Mouse (Mus musculus) kidney, postnatal 10 days (tissue): ENCODE measurements around the gene Etv5.

ENCODE experiments used
- DNase-seq: peaks from one replicate; pipeline ENCODE4 v3.0.0; 2021; ENCODE audit warnings: mixed read lengths

The Etv5 gene

DNA sequence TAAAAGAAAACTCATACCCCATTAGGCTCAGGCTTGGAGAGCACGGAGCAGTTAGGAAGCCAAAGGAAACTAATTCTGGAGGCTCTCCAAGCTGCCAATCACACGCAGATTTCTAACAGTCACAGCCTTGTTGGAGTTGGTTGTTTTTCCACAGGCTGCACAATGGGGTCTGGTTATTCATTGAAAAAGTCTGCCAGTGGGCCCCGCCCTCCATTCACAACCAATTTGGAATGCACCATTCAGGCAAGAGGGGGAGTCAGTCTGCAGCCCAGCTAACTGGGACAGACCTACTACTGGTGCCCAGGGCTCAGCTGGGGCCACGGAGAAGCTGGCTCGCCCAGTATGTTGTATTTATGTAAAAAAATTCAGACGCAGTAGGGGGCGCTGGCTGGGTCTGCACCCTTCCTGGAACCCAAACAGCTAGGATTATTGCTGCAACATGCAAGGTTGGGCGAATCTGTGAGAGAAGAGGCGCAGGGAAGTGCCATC lies 10.6 kb downstream of the Etv5 start:
- DNase-seq = peak; percentile 88

GRCm38 (mm10) chr16:22426866-22427265 lies 12.7 kb downstream of the Etv5 start:
- DNase-seq = no peak

- no peak for DNase-seq
Observed at GRCm38 (mm10) chr16:22422256-22422655, 17.3 kb downstream of the Etv5 start.

DNA sequence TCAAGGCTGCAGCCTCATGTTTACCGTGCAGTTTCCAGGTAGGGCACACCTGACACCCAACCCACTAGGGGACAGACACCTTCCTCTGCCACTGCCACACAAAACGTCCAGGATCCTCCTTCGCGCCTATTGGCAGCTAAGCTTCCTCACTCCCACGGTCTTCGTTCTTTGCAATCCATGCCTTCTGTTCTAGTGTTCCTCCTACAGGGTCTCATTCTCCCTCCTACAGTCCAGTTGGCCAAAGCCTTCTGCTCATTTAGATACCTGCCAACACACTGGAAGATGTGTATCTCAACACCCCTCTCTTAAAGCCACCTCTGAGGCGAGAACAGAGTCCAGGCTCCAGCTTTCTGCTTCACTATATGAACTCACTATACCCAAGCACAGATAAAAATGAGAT lies 21.6 kb downstream of the Etv5 start:
- DNase-seq = no peak

DNA sequence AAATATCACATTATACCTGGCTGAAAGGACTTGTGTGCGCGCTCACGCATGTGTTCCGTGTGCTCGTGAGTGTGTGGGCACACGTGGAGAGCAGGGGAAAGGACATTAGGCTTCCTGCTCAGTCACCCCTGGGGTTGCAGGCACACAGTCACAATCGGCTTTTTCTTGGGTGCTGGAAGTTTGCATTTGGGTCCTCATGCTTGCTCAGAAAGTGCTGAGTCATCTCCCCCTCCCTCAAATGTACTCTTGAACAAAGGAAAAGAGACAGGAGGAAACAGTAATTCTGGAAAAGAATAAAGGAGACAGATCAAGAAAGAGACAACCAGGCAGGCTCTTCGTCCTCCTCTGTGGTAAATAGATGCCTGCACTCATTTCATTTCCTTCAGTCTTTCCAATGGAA lies 22.5 kb downstream of the Etv5 start:
- no peak for DNase-seq

DNA sequence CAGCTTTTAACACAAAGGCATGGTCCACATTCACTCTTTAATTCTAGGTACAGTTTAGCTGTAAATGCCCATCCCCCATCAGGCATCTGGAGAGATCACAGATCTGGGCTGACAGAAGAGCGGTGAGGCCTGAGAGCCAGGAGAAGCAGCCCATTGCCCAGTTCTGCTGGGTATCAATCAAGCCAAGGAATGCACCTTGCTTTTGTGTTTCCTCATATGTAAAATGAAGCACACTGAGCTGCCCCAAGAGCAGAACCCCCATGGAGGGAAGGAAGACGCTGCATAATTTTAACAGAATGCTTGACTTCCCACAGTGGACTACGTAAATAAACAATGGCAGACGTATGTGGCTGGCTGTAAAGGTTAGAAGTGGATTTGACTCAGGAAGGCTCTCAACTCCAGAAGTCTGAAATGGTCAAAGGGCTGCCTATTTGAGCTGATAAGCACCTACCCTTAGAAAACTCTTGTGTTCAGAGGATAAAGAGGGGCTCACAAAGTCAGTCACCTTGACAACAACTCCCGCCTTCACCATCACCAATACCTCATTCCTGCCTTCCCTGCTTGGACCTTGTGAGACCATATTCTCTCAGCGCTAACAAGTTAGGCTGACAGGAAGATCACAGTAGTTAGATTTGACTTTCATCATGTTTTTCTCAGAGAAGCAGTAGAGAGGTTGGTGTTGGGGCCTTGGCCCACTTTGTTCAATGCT lies 23.2 kb downstream of the Etv5 start:
- DNase-seq = no peak

GRCm38 (mm10) chr16:22414205-22414754 lies 25.2 kb downstream of the Etv5 start:
- no peak for DNase-seq

GRCm38 (mm10) chr16:22412459-22413229 lies 26.9 kb downstream of the Etv5 start:
- DNase-seq = no peak

GRCm38 (mm10) chr16:22411764-22412163 lies 27.8 kb downstream of the Etv5 start:
- no peak for DNase-seq

DNA sequence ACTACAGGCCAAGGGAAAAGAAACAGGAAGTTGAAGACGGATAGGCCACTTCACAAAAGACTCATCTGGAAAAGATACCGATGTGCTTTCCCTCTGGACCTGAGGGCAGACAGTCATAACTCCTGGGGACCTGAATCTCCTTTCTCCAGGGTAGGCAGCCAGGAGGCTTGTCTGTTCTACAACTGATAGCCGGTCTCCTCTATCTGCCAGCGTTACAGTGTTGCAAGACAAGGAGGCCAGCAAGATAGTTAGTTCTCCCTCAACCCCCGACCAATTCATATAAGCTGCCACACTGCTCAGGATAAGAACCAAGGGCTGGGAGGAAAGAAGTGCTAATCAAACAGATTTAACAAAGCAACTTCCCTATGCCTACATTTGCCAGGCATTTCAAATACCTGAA lies 29.5 kb downstream of the Etv5 start:
- DNase-seq = no peak

- no peak for DNase-seq
Observed at GRCm38 (mm10) chr16:22408642-22409360, 30.7 kb downstream of the Etv5 start.

- DNase-seq = no peak
Observed at GRCm38 (mm10) chr16:22406747-22407146, 32.8 kb downstream of the Etv5 start.

DNA sequence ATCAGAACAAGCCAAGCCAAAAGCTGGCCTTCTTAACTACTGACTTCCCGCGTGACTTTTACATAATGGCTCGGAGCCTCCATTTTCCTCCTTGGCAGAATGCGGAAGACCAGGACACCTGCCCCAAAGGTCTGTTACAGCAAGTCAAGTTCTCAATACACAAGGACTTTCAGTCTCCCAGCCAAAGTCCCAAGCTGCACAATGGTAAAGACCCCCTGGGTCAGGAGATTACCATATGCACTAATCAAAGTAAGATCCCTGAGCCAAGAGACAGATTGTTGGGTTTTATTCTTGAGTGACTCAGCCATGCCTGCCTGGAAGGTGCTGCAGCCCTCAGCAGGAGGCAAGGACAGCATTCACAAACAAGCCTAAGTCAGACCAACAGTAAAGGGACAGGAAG lies 33.5 kb downstream of the Etv5 start:
- peak; percentile 7 for DNase-seq

GRCm38 (mm10) chr16:22405492-22405891 lies 34.0 kb downstream of the Etv5 start:
- DNase-seq = peak; percentile 45

GRCm38 (mm10) chr16:22403715-22404114 lies 35.8 kb downstream of the Etv5 start:
- DNase-seq = no peak

DNA sequence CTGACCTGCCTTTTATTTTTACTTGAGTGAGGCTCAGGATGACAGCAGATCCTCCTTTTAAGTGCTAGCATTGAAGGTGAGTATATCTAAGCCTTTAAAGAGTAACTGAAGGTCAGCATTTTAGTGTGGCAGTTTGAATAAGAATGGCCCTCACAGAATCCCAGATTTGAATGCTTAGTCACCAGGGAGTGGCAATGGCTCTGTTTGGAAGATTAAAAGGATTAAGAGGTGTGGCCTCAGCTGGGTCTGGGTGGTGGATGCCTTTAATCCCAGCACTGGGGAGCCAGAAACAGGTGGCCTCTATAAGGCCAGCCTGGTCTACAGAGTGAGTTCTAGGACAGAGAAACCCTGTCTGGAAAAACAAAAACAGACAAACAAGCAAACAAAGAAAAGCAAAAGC lies 36.9 kb downstream of the Etv5 start:
- DNase-seq = no peak

GRCm38 (mm10) chr16:22400226-22400625 lies 39.3 kb downstream of the Etv5 start:
- no peak for DNase-seq

- DNase-seq = no peak
Observed at GRCm38 (mm10) chr16:22398784-22399453, 40.6 kb downstream of the Etv5 start.

DNA sequence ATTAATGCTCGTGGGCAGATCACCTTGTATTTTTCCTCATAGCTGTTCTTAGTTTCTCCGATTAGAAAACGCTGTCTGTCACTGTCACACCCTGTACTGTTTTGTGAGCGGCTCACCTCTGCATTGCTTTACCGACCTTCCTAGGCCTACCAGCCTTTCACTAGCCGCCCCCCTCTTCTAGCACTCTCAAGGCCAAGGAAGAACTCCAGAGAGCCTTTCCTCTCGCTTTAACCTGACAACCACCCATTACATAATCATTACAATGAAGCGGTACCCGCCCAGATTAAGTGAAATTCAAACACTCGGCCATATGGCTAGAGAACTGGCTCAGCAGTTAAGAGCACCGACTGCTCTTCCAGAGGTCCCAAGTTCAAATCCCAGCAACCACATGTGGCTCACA lies 41.2 kb downstream of the Etv5 start:
- no peak for DNase-seq

GRCm38 (mm10) chr16:22396420-22396819 lies 43.1 kb downstream of the Etv5 start:
- DNase-seq = no peak

- peak; percentile 23 for DNase-seq
Observed at GRCm38 (mm10) chr16:22395093-22395844, 44.2 kb downstream of the Etv5 start.

DNA sequence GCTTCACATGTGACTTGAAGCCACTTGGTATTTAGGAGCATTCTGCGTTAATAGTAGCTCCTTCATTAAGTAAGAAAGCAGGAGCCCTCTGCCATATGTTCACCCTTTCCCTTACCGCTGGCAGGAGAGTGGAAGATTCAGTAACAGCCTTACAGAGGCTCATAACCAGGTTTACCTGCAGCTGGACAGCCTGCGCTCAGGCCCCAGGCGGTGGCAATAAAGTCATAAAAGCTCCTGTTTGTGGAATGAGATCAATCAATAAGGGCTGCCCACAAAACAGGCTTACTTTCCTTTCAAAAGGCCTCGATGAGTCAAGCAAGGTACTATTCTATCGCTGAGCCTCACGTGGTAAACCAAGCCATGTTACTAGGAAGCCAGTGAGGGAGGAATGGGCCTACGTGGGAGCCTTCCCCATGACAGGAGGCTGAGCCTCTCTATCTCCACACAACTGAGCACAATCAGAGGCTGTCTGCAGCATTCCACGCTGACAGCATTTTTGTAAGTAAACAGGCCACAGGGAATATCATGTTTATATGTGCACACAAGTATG lies 49.1 kb downstream of the Etv5 start:
- DNase-seq = no peak
